Mouse (Mus musculus) heart, postnatal 0 days (tissue): ENCODE results near the gene Gm45021. TPM values are rescaled to one million over a fixed set of nuclear protein-coding genes. Genes with fewer than 3 reads are reported as not detected.

Source experiments
- ATAC-seq: fragments of 200-750 bp; cut with Nextera tagmentation; 2 replicates; pipeline ENCODE4 v1.8.0; 2017; ENCODE audit warnings: low read depth, moderate number of reproducible peaks, moderate library complexity; ENCODE audit not compliant: insufficient read depth
- DNase-seq: peaks from one replicate; pipeline ENCODE4 v3.0.0-alpha.2; 2016; ENCODE audit warnings: low spot score
- H3K27ac ChIP-seq: fragments of 300-500 bp; sonication (generic); 2 replicates; pipeline ENCODE4 v1.5.1; 2014; ENCODE audit warnings: low read depth, mild to moderate bottlenecking
- H3K27me3 ChIP-seq: fragments of 300-500 bp; sonication (generic); 2 replicates; pipeline ENCODE4 v1.6.1; 2014; ENCODE audit warnings: low read length, mixed read lengths; ENCODE audit not compliant: control insufficient read depth, insufficient read depth
- H3K36me3 ChIP-seq: fragments of 300-500 bp; sonication (generic); replicated peaks from 2 replicates; pipeline ENCODE4 v1.6.1; 2014; ENCODE audit warnings: low read length, mixed read lengths; ENCODE audit not compliant: control insufficient read depth, insufficient read depth
- H3K4me1 ChIP-seq: fragments of 300-500 bp; sonication (generic); 2 replicates; pipeline ENCODE4 v1.6.1; 2014; ENCODE audit warnings: antibody characterized with exemption; ENCODE audit not compliant: control insufficient read depth, insufficient read depth
- H3K4me2 ChIP-seq: fragments of 300-500 bp; sonication (generic); 2 replicates; pipeline ENCODE4 v1.6.1; 2014; ENCODE audit warnings: low read depth, mild to moderate bottlenecking, low read length, moderate library complexity
- H3K4me3 ChIP-seq: fragments of 300-500 bp; sonication (generic); 2 replicates; pipeline ENCODE4 v1.5.1; 2014; ENCODE audit warnings: low read depth, low read length
- H3K9ac ChIP-seq: fragments of 300-500 bp; sonication (generic); replicated peaks from 2 replicates; pipeline ENCODE4 v1.6.1; 2014; ENCODE audit warnings: low read depth, low read length, mixed read lengths
- H3K9me3 ChIP-seq: fragments of 300-500 bp; sonication (generic); replicated peaks from 2 replicates; pipeline ENCODE4 v1.6.1; 2016; ENCODE audit warnings: low read length; ENCODE audit not compliant: control insufficient read depth
- CTCF ChIP-seq: IDR thresholded peaks from 2 replicates; pipeline ENCODE4 v1.5.1; 2016; ENCODE audit warnings: antibody characterized with exemption, control low read depth, low read depth
- EP300 ChIP-seq: IDR thresholded peaks from 2 replicates; pipeline ENCODE4 v1.6.1; 2016; ENCODE audit warnings: antibody characterized with exemption, low read depth
- WGBS: fragments of 180-500 bp; shearing (Covaris S2); extraction: QIAGEN DNeasy Blood & Tissue Kit; methylation state at CpG from one replicate; pipeline ENCODE4 v1.1.7; 2014; 5-methylcytosine and 5-hydroxymethylcytosine counted together
- polyA plus RNA-seq: library from polyadenylated mRNA; unstranded; fragments of >200 nt; fragmentation: Nextera tagmentation; extraction: Ambion mirVana; gene quantifications from 2 replicates; pipeline ENCODE4 v1.2.1, GENCODE M21; 2015
- total RNA-seq: library from RNA; depleted of rRNA; stranded (reverse); fragments of >200 nt; gene quantifications from 2 replicates; pipeline ENCODE4 v1.2.3, GENCODE M21; 2014; ENCODE audit warnings: low replicate concordance

The Gm45021 gene
- total and polyA plus RNA-seq, 2 experiments from 2014 or later = not detected

- Histone ChIP-seq H3K4me1 (no peaks in the 10 kb centered on the region), H3K4me3 (no peak overlapping the region), H3K27me3 (no peaks in the 10 kb centered on the region), H3K4me2 (no peak overlapping the region), H3K27ac (no peak overlapping the region), H3K9ac (no peak overlapping the region), H3K9me3 (no peaks in the 10 kb centered on the region), H3K36me3 (no peaks in the 10 kb centered on the region)
- no peak for ATAC-seq
- 55% methylated on average over 5 of the region's 5 CpGs for WGBS
- TF ChIP-seq CTCF (no peak), EP300 (no peak)
- DNase-seq = no peak
Measured at GRCm38 (mm10) chr6:48545251-48545650, 44.2 kb upstream of the Gm45021 start.

- 26% methylated on average over 1 of the region's 1 CpGs for WGBS
- Histone ChIP-seq H3K4me3 (no peak overlapping the region), H3K36me3 (no peaks in the 10 kb centered on the region), H3K9me3 (no peaks in the 10 kb centered on the region), H3K27ac (no peak overlapping the region), H3K9ac (no peak overlapping the region), H3K27me3 (no peaks in the 10 kb centered on the region), H3K4me2 (no peak overlapping the region), H3K4me1 (no peaks in the 10 kb centered on the region)
- ATAC-seq (no peak), DNase-seq (no peak)
- TF ChIP-seq EP300 (no peak), CTCF (peak; percentile 65)
Measured at GRCm38 (mm10) chr6:48546271-48546670, 43.1 kb upstream of the Gm45021 start.

- DNase-seq = no peak
- no peaks in the 10 kb centered on the region for H3K27me3 ChIP-seq
- no peak overlapping the region for H3K27ac ChIP-seq
- no peak for ATAC-seq
- no peak overlapping the region for H3K9ac ChIP-seq
- no peak for TF ChIP-seq CTCF
- TF ChIP-seq EP300 = no peak
- no peak overlapping the region for H3K4me2 ChIP-seq
- H3K4me1 ChIP-seq = no peaks in the 10 kb centered on the region
- no peak overlapping the region for H3K4me3 ChIP-seq
- no peaks in the 10 kb centered on the region for H3K36me3 ChIP-seq
- no peaks in the 10 kb centered on the region for H3K9me3 ChIP-seq
- 52% methylated on average over 4 of the region's 4 CpGs for WGBS
Measured at GRCm38 (mm10) chr6:48546858-48547257, 42.6 kb upstream of the Gm45021 start.

GRCm38 (mm10) chr6:48548314-48548713 lies 41.1 kb upstream of the Gm45021 start:
- TF ChIP-seq CTCF (no peak), EP300 (no peak)
- no peaks in the 10 kb centered on the region for H3K27me3 ChIP-seq
- no peak for ATAC-seq
- no peaks in the 10 kb centered on the region for H3K4me1 ChIP-seq
- H3K9me3 ChIP-seq = no peaks in the 10 kb centered on the region
- H3K9ac ChIP-seq = no peak overlapping the region
- WGBS = 80% methylated on average over 6 of the region's 6 CpGs
- H3K27ac ChIP-seq = no peak overlapping the region
- H3K4me2 ChIP-seq = no peak overlapping the region
- H3K36me3 ChIP-seq = no peaks in the 10 kb centered on the region
- no peak for DNase-seq
- H3K4me3 ChIP-seq = no peak overlapping the region

DNA sequence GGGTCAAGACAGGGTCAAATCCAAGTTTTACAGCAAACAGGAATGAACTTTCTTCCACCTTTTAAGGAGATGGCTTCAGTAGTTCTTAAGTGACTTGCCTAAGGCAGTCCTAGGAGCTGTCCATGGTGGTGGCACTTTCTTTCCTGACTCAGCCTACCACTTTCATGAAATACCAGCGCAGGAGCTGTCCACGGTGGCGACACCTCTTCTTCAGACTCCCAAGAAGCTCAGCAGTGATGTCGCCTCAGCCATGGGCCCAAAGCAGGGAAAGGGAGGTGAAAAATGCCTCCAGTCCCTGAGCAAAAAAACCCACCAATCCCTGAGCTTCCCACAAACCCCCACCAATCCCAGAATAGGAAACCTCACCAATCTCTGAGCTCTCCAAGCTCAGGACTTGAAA lies 36.5 kb upstream of the Gm45021 start:
- H3K27ac ChIP-seq = no peak overlapping the region
- no peaks in the 10 kb centered on the region; the same call in 1 of the 2 replicates for H3K36me3 ChIP-seq
- TF ChIP-seq CTCF (no peak), EP300 (no peak)
- WGBS = 61% methylated on average over 4 of the region's 4 CpGs
- H3K4me1 ChIP-seq = 0 out of 2 replicates have a peak, but pooled peaks cover 12% of the 10 kb centered on the region
- no peak overlapping the region for H3K4me3 ChIP-seq
- H3K9ac ChIP-seq = no peak overlapping the region
- H3K27me3 ChIP-seq = no peaks in the 10 kb centered on the region
- H3K4me2 ChIP-seq = no peak overlapping the region
- DNase-seq = no peak
- H3K9me3 ChIP-seq = no peaks in the 10 kb centered on the region
- no peak for ATAC-seq

DNA sequence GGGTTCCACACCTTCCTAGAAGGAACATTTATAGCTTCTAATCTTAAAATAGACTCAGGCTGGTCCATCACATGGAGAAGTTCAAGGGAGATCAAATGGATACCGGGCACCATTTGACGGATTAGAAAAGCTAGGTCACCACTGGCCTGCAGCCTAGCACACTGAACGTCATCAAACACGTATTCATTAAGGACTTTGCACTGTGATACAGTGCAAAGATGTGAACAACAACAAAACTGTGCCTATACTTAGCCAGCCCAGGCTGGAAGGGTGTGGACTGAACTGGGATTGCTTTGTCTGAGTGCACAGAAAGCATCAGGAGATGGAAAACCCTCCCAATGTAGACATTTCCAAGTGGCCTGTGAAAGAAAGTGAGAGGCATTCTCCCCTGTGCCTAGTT lies 35.6 kb upstream of the Gm45021 start:
- H3K36me3 ChIP-seq = no peaks in the 10 kb centered on the region; the same call in none of the 2 replicates

More for the DNA sequence above, 35.6 kb upstream of the Gm45021 start:
- Histone ChIP-seq H3K27ac (peak overlapping the region; percentile 96), H3K9me3 (no peaks in the 10 kb centered on the region), H3K4me1 (0 out of 2 replicates have a peak, but pooled peaks cover 12% of the 10 kb centered on the region), H3K27me3 (no peaks in the 10 kb centered on the region), H3K4me2 (peak overlapping the region; percentile 62), H3K9ac (0 out of 2 replicates have a peak overlapping the region, but pooled peaks have one; percentile 56), H3K4me3 (peak overlapping the region; percentile 58; the same call in 1 of the 2 replicates)
- 60% methylated on average over 4 of the region's 4 CpGs for WGBS
- DNase-seq (no peak), ATAC-seq (no peak)
- TF ChIP-seq EP300 (no peak), CTCF (no peak)
